Mouse (Mus musculus) cerebellum, adult 2 months (tissue): ENCODE data around the gene Gpr155. TPM values are rescaled to one million over a fixed set of nuclear protein-coding genes. Genes with fewer than 3 reads are reported as not detected.
A peak's percentile ranks its signal among the peaks of the same experiment; 100 is the strongest.

ENCODE experiments used
- DNase-seq, 2 experiments: peaks; one replicate each; pipeline ENCODE4 v3.0.0; 2021
- H3K27ac ChIP-seq: fragments of 200-500 bp; 2 replicates; pipeline ENCODE4 v1.5.1; 2012; ENCODE audit warnings: low read length, control low read depth, inconsistent platforms; ENCODE audit not compliant: insufficient read depth
- H3K27me3 ChIP-seq: fragments of 200-500 bp; 2 replicates; pipeline ENCODE4 v1.6.1; 2012; ENCODE audit warnings: inconsistent platforms, mild to moderate bottlenecking, low read length, moderate library complexity; ENCODE audit not compliant: control insufficient read depth, insufficient read depth
- H3K4me1 ChIP-seq: fragments of 200-500 bp; 2 replicates; pipeline ENCODE4 v1.6.1; 2011; ENCODE audit warnings: low read length; ENCODE audit not compliant: control insufficient read depth, insufficient read depth
- H3K4me3 ChIP-seq: fragments of 200-500 bp; replicated peaks from 2 replicates; pipeline ENCODE3; 2011; ENCODE audit warnings: mild to moderate bottlenecking, low read depth, low read length, control low read depth; ENCODE audit not compliant: insufficient read depth
- CTCF ChIP-seq: fragments of 200-500 bp; IDR thresholded peaks from 2 replicates; pipeline ENCODE4 v1.5.1; 2011; ENCODE audit warnings: low read depth, mild to moderate bottlenecking, control low read depth, low read length, moderate library complexity, borderline replicate concordance; ENCODE audit not compliant: insufficient read depth
- POLR2A ChIP-seq: fragments of 200-500 bp; IDR thresholded peaks from 2 replicates; pipeline ENCODE4 v1.6.1; 2011; ENCODE audit warnings: low read length, control low read depth, borderline replicate concordance; ENCODE audit not compliant: insufficient read depth
- WGBS: fragments of 180-500 bp; shearing (Covaris S2); methylation state at CpG from one replicate; pipeline ENCODE4 v1.1.7; 2018; 5-methylcytosine and 5-hydroxymethylcytosine counted together
- polyA plus RNA-seq: library from polyadenylated mRNA; depleted of rRNA; stranded (reverse); fragments of >200 nt; gene quantifications from 2 replicates; pipeline ENCODE4 v1.2.3, GENCODE M21; 2012

Gpr155 gene
- polyA plus RNA-seq, 1 experiment = 19.4 TPM

DNA sequence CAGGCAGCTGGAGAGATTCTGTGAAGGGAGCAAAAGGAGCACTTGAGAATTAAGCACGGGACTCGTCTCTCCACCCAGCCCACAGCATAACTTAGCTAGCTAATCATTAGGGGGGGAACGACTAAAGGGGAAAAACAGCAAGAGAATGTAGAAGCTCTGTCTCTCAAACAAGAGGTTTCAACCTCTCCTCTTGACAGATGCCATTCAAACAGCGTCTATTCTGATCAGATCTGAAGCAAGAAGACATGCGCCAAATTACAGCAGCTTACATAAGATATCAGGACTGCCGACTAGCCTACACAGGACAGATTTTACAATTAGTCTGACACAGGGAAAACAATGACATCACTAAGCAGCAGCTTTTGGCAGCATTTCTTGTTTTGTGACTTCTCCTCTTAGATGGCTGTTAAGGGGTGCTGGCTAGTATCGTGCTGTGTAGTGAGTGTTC lies 34.4 kb downstream of the Gpr155 start:
- peaks cover 7% of the 10 kb centered on the region; the same call in 1 of the 2 replicates for H3K4me1 ChIP-seq
- TF ChIP-seq POLR2A (no peak), CTCF (no peak)
- H3K27me3 ChIP-seq = no peaks in the 10 kb centered on the region
- H3K27ac ChIP-seq = peak overlapping the region; percentile 75; the same call in 1 of the 2 replicates
- H3K4me3 ChIP-seq = peak overlapping the region; percentile 21
- WGBS = 17% methylated on average over 7 of the region's 7 CpGs
- peak; percentile 29 to 70 for DNase-seq

DNA sequence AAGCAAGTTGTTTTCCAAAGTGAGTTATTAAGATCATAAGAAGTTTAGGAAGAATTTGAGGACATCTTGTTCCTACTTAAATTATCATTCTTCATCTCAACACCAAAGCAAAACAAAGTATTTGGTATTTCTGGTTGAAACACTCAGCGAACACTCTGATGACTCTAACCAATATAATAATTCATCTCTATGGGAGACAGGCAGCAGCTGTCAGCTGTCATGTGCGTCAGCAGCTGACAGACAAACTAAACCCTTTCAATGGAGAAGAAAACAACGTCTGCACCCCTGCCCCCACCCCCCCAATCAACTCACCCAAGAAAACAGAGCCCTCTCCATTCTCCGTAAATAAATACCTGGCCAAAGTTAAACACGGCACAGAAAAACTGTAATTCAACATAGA lies 34.9 kb downstream of the Gpr155 start:
- H3K4me1 ChIP-seq = peaks cover 7% of the 10 kb centered on the region; the same call in 1 of the 2 replicates

DNA sequence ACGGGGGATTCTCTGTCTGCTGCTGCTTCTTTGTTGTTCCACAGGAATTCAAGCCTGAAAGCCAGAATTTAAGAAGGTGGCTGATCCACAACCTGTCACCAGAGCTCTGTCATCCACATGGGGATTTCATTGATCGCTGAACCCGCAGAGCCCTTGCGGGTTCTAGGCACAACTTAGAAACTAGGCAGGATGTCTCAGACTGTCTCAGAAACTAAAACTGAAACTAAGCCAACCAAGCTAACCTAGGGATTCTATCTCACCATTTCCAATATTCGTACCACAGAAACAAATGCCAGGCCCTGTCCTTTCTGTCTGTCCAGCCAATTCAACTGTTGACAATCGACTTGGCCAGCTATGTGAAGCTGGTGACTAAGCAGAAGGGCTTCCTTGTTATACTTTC lies 38.2 kb downstream of the Gpr155 start:
- WGBS = 83% methylated on average over 6 of the region's 6 CpGs
- Histone ChIP-seq H3K27me3 (no peaks in the 10 kb centered on the region), H3K4me3 (no peak overlapping the region), H3K4me1 (peaks cover 7% of the 10 kb centered on the region; the same call in 1 of the 2 replicates), H3K27ac (no peak overlapping the region)
- TF ChIP-seq POLR2A (no peak), CTCF (no peak)
- no peak for DNase-seq

More for the DNA sequence above, 34.9 kb downstream of the Gpr155 start:
- no peak for DNase-seq
- Histone ChIP-seq H3K4me3 (peak overlapping the region; percentile 21), H3K27me3 (no peaks in the 10 kb centered on the region), H3K27ac (peak overlapping the region; percentile 75; the same call in 1 of the 2 replicates)
- TF ChIP-seq CTCF (no peak), POLR2A (no peak)
- 34% methylated on average over 5 of the region's 5 CpGs for WGBS

DNA sequence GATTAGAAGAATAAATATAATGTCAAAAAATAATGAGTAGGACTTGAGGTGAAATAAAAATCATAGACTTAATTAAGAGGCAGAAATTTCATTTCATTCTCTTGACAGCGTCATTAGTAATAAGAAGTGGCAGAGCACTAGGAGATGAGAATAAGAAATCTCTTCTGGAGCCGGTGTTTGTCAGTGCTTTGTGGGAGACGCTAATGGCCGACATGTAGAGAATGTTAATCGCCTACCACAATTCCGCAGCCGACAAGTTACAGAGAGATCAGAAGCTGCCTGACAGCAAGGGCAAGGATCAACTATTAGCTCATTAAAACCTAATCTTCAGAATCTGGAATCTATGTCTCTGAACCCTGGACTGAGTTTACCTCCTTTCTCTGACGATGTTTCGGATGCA lies 38.6 kb downstream of the Gpr155 start:
- Histone ChIP-seq H3K4me3 (no peak overlapping the region), H3K27ac (no peak overlapping the region), H3K4me1 (peaks cover 7% of the 10 kb centered on the region; the same call in 1 of the 2 replicates), H3K27me3 (no peaks in the 10 kb centered on the region)
- TF ChIP-seq CTCF (no peak), POLR2A (no peak)
- no peak for DNase-seq
- 76% methylated on average over 9 of the region's 9 CpGs for WGBS

DNA sequence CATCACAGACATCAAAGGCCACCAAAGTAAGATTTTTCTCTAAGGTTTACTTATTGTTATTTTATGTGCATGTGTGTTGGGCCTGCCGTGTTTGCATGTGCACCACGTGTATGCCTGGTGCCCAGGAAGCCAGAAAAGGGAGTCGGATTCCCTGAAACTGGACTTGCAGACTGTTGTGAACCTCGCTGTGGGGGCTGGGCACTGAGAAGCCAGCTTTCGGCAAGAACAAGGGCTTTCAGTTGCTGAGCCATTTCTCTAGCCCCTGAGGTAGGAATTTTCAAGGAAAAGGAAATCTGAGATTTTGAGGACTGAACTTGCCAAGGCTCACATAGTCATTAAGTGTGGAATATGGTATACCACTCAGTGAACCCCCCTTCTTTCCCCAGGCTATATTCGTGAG lies 39.2 kb downstream of the Gpr155 start:
- no peaks in the 10 kb centered on the region for H3K27me3 ChIP-seq
- no peak for DNase-seq
- H3K4me1 ChIP-seq = peaks cover 4% of the 10 kb centered on the region; the same call in 1 of the 2 replicates
- no peak for TF ChIP-seq CTCF
- no peak for TF ChIP-seq POLR2A
- WGBS = 47% methylated on average over 6 of the region's 6 CpGs
- H3K27ac ChIP-seq = no peak overlapping the region
- H3K4me3 ChIP-seq = no peak overlapping the region

DNA sequence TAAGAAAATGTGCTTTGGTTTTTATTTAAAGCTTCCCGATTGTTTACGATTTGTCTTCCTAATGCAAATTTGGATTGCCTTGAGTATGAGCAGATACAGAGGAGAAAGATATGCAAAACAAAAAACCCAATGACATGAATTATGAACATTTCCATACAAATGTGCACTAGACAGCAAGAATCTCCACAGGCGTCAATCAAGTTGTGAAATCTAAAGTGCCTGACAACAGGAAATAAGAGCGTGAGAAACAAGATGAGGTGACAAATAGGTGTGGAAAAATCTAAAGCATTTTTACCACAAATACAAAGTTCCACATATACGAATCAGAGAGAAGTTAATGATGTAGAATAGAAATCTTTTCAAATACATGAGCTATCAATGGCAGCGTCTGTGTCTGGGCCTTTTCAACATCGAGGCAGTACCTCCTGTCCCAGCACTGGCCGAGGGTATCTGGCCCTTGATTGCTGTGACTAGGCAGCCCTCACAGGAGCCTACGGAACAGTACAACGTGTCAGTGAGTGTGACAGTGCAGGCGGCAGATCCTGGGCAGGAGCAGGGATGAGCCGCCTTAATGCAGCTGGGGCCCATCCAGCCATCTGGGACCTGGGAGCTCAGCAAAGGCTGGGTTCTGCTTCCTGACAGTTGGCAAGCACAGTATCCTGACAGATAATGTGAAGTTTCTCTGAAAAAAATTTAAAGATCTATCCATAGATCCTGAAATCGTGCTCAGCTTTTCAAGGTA lies 39.9 kb downstream of the Gpr155 start:
- TF ChIP-seq POLR2A = no peak
- no peak for TF ChIP-seq CTCF
- Histone ChIP-seq H3K4me3 (no peak overlapping the region), H3K27ac (no peak overlapping the region), H3K27me3 (no peaks in the 10 kb centered on the region), H3K4me1 (no peaks in the 10 kb centered on the region)
- whole genome bisulfite sequencing = 57% methylated on average over 13 of the region's 13 CpGs
- DNase-seq = no peak

DNA sequence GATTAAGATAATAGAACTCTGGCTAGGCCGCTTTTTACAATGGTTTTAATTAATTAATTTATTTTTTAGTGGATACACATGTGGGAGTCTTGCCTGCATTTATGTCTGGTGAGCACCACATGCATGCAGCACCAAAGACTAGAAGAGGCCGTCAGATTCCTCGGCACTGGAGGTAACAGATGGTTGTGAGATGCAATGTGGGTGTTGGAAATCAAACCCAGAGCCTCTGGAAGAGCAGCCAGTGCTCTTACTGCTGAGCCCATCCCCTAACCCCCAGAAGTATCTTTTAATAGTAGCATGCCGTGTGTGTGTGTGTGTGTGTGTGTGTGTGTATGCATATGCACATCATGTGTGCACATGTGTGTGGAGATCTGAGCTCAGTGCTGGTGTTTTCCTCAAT lies 41.2 kb downstream of the Gpr155 start:
- no peak overlapping the region for H3K27ac ChIP-seq
- H3K4me3 ChIP-seq = no peak overlapping the region
- WGBS = 83% methylated on average over 4 of the region's 4 CpGs
- DNase-seq = no peak
- no peak for TF ChIP-seq POLR2A
- TF ChIP-seq CTCF = no peak
- no peaks in the 10 kb centered on the region for H3K4me1 ChIP-seq
- H3K27me3 ChIP-seq = no peaks in the 10 kb centered on the region

DNA sequence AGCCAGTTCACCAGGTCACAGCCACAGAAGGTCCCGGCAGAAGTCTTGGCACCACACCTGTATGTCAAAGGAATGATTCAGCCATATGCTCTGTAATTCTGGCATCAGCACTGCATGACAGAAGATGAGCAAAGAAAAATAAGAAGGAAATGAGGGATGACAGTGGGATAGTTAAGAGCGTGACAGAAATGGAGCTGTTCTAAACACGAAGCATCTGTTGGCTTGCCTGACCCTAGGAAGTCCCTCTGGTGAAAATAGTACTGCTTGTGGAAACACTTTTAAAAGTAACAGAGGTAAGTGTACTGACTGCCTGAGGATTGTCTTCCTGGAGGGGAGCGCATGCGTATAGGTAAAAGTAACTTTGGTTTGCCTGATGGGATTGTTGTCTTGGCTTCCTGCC lies 42.7 kb downstream of the Gpr155 start:
- DNase-seq = no peak
- no peak overlapping the region for H3K4me3 ChIP-seq
- no peaks in the 10 kb centered on the region for H3K27me3 ChIP-seq
- TF ChIP-seq CTCF = no peak
- TF ChIP-seq POLR2A = no peak
- H3K27ac ChIP-seq = no peak overlapping the region
- H3K4me1 ChIP-seq = no peaks in the 10 kb centered on the region
- 55% methylated on average over 5 of the region's 5 CpGs for whole genome bisulfite sequencing
